Mouse (Mus musculus) embryonic facial prominence, embryonic 14.5 days (tissue): ENCODE results near the gene Keg1. TPM values are rescaled to one million over a fixed set of nuclear protein-coding genes. Genes with fewer than 3 reads are reported as not detected.

Source experiments
- ATAC-seq: fragments of 200-750 bp; cut with Nextera tagmentation; 2 replicates; pipeline ENCODE4 v1.8.0; 2017; ENCODE audit warnings: low read depth, moderate number of reproducible peaks, moderate TSS enrichment
- DNase-seq: peaks from one replicate; pipeline ENCODE4 v3.0.0-alpha.2; 2015; ENCODE audit warnings: low spot score
- H3K27ac ChIP-seq: fragments of 300-500 bp; sonication (generic); replicated peaks from 2 replicates; pipeline ENCODE4 v1.5.1; 2014; ENCODE audit warnings: low read depth, mild to moderate bottlenecking, low read length, moderate library complexity
- H3K27me3 ChIP-seq: fragments of 300-500 bp; sonication (generic); replicated peaks from 2 replicates; pipeline ENCODE4 v1.6.1; 2014; ENCODE audit warnings: low read length; ENCODE audit not compliant: control insufficient read depth, insufficient read depth
- H3K36me3 ChIP-seq: fragments of 300-500 bp; sonication (generic); 2 replicates; pipeline ENCODE4 v1.6.1; 2014; ENCODE audit warnings: low read length, mixed read lengths; ENCODE audit not compliant: control insufficient read depth, insufficient read depth
- H3K4me1 ChIP-seq: fragments of 300-500 bp; sonication (generic); 2 replicates; pipeline ENCODE4 v1.6.1; 2014; ENCODE audit warnings: antibody characterized with exemption, low read length; ENCODE audit not compliant: control insufficient read depth, insufficient read depth
- H3K4me2 ChIP-seq: fragments of 300-500 bp; sonication (generic); 2 replicates; pipeline ENCODE4 v1.6.1; 2014; ENCODE audit warnings: low read depth, mild to moderate bottlenecking, low read length, moderate library complexity, mixed read lengths
- H3K4me3 ChIP-seq: fragments of 300-500 bp; sonication (generic); 2 replicates; pipeline ENCODE4 v1.5.1; 2014; ENCODE audit warnings: low read depth, mild to moderate bottlenecking, low read length
- H3K9ac ChIP-seq: fragments of 300-500 bp; sonication (generic); 2 replicates; pipeline ENCODE4 v1.6.1; 2014; ENCODE audit warnings: low read depth, mild to moderate bottlenecking, low read length, moderate library complexity, mixed read lengths
- H3K9me3 ChIP-seq: fragments of 300-500 bp; sonication (generic); 2 replicates; pipeline ENCODE4 v1.6.1; 2016; ENCODE audit warnings: low read length; ENCODE audit not compliant: control insufficient read depth
- WGBS: fragments of 180-500 bp; shearing (Covaris S2); extraction: QIAGEN DNeasy Blood & Tissue Kit; methylation state at CpG from one replicate; pipeline ENCODE4 v1.1.7; 2014; 5-methylcytosine and 5-hydroxymethylcytosine counted together
- polyA plus RNA-seq: library from polyadenylated mRNA; unstranded; fragments of >200 nt; fragmentation: Nextera tagmentation; extraction: Ambion mirVana; gene quantifications from 2 replicates; pipeline ENCODE4 v1.2.1, GENCODE M21; 2014

The Keg1 gene
- polyA plus RNA-seq, 1 experiment from 2014 or later, result not detected

DNA sequence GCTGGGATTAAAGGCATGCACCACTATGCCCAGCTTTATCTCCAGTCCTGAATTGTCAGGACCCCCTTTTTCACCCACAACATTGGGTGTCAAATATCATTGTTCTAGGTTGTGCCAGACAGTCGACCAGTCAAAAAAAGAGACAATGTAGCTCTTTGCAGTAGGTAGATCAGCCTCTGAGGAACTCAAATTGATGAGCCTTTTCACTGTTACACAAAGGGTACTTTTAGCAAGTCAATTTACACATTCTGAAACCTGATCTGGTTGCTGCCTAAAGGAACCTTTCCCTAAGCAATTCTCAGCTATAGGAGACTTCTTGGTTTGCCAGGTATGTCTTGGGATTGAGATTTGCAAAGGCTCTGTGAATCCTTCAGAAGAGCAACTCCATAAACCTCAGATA is 35.5 kb downstream of the Keg1 start:
- Histone ChIP-seq H3K4me2 (no peak overlapping the region), H3K27me3 (no peaks in the 10 kb centered on the region), H3K36me3 (no peaks in the 10 kb centered on the region), H3K4me3 (no peak overlapping the region), H3K4me1 (no peaks in the 10 kb centered on the region), H3K9ac (no peak overlapping the region), H3K27ac (no peak overlapping the region), H3K9me3 (no peaks in the 10 kb centered on the region)
- 85% methylated on average over 1 of the region's 1 CpGs for WGBS
- no peak for ATAC-seq
- no peak for DNase-seq

DNA sequence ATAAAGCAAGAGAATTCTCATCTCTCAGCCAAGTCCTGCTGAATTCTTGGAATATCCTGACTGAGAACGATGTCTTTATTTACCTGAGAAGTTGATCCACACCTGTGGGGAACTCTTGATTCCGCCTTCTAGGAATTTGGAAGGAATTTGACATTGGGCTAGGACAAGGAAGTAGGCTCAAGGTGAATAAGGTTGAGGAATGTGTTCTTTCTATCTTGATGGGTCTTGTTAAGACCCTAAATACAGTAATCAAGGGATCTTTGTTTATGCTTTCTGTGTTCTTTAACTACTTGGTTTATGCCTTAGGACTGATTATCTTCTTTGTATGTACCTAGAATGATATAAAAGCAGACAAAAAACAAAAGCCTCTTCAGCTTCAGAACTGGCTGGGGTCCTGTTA is 36.4 kb downstream of the Keg1 start:
- Histone ChIP-seq H3K9me3 (no peaks in the 10 kb centered on the region), H3K27ac (no peak overlapping the region), H3K4me3 (no peak overlapping the region), H3K27me3 (no peaks in the 10 kb centered on the region), H3K9ac (no peak overlapping the region), H3K4me2 (no peak overlapping the region), H3K36me3 (no peaks in the 10 kb centered on the region), H3K4me1 (no peaks in the 10 kb centered on the region)
- DNase-seq, result no peak
- no peak for ATAC-seq
- 88% methylated on average over 2 of the region's 2 CpGs for WGBS

DNA sequence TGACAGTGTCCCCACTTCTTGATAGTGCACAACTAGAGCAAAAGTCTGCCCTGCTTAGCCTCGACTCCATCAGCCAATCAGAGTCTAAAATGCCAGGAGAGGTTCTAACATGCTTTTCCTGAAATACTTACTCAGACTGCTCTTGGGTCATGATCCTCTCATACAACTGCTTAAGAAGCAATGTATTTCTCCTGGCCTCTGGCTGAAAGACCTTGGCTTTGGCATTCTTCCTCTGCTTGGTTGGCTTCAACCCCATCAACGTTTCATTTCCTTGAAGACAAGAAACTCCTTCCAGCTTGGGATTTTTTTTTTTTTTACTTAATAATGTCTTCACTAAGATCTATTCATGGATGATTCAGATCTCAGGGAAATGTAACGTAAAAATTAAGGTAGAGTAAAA is 60.7 kb downstream of the Keg1 start:
- no peaks in the 10 kb centered on the region for H3K4me1 ChIP-seq
- no peak overlapping the region for H3K9ac ChIP-seq
- H3K36me3 ChIP-seq, result no peaks in the 10 kb centered on the region
- DNase-seq (no peak), ATAC-seq (no peak)
- H3K4me3 ChIP-seq, result no peak overlapping the region
- H3K9me3 ChIP-seq, result no peaks in the 10 kb centered on the region
- no peak overlapping the region for H3K4me2 ChIP-seq
- 78% methylated on average over 3 of the region's 3 CpGs for WGBS
- no peak overlapping the region for H3K27ac ChIP-seq
- H3K27me3 ChIP-seq, result no peaks in the 10 kb centered on the region

DNA sequence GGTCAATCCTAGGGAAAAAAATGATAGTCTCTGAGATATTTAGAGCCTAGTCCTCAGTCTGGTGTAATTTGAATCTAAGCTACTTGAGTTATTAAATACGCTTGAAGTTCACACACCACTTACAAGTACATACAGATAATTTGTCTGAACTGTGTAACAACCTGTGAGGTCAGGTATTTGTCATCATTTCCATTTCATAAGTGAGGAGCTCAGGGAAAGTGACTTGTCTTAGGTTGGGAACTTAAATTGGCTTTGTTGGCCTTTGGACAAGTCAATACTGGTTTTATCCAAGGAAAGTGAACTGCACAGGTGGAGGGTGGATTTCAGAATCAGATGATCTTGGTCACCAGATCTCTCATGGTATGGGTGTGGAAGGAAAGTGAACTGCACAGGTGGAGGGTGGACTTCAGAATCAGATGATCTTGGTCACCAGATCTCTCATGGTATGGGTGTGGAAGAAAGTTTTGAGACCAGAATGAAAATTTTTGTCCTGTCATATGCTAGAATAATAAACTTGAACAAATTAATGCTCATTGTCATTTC is 63.4 kb downstream of the Keg1 start:
- 77% methylated on average over 1 of the region's 1 CpGs for WGBS
- H3K9me3 ChIP-seq, result no peaks in the 10 kb centered on the region

DNA sequence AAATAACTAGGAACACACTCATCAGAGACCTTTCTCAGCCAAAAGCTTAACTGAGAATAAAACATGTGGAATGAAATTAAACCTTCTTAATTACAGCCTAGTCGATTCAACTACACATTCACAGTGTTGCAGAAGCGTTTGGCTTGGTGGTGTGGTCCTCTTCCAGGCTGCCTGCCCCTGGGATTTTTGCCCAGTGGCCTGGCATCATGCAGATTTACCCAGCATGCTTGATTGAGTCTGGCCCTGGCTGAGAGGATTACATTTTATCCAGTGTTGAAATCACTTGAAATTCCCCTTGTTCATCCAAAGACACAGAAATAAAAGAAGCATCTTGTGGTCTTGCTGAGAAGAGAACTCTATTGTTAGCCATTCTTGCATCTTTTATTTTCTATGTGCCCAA is 64.1 kb downstream of the Keg1 start:
- no peaks in the 10 kb centered on the region for H3K27me3 ChIP-seq
- peaks cover 23% of the 10 kb centered on the region for H3K36me3 ChIP-seq
- no peak overlapping the region for H3K9ac ChIP-seq
- no peak for ATAC-seq
- no peak overlapping the region for H3K4me3 ChIP-seq
- DNase-seq, result peak; percentile 12
- 68% methylated on average over 2 of the region's 2 CpGs for WGBS
- H3K27ac ChIP-seq, result no peak overlapping the region
- no peaks in the 10 kb centered on the region for H3K9me3 ChIP-seq
- H3K4me1 ChIP-seq, result no peaks in the 10 kb centered on the region
- no peak overlapping the region for H3K4me2 ChIP-seq

More for the DNA sequence above, 63.4 kb downstream of the Keg1 start:
- H3K27ac ChIP-seq, result no peak overlapping the region
- DNase-seq (no peak), ATAC-seq (no peak)
- peaks cover 18% of the 10 kb centered on the region for H3K36me3 ChIP-seq
- no peak overlapping the region for H3K4me3 ChIP-seq
- H3K4me1 ChIP-seq, result no peaks in the 10 kb centered on the region
- no peak overlapping the region for H3K9ac ChIP-seq
- no peak overlapping the region for H3K4me2 ChIP-seq
- no peaks in the 10 kb centered on the region for H3K27me3 ChIP-seq

DNA sequence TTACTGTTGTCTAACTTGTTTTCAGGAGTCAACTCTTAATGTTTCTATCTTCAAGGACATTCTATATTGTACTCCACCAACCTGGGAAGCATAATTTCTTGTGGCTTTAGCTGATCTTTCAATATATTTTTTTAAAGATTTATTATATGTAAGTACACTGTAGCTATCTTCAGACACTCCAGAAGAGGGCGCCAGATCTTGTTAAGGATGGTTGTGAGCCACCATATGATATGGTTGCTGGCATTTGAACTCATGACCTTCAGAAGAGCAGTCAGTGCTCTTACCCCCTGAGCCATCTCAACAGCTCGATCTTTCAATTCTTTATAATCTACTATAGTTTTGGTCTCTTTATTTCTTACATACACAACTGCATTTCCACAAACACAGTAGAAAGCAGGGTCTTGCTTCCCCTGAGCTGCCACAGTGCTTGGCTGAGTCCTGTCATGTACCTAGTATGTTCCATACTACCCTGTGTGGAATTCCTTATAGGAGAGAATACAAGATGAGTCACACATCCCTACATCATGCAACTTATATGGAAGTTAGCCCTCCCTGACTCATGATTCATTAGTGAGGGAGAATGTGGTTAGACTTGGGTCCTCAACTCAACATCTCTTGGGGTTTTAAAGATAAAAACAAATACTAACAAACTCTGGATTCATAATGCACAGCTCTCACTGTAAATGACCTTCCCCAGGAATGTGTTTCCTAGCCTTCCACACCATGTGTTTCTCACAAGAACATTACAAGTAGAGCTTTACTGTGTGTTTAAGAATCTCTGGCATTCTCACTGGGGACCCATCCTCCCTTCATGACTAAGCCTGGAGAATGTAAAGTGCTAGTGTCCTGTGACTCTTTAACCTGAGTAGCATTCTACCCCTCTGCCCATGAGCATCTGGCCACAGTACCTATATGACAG is 66.9 kb downstream of the Keg1 start:
- H3K9ac ChIP-seq, result no peak overlapping the region
- no peaks in the 10 kb centered on the region for H3K27me3 ChIP-seq
- H3K36me3 ChIP-seq, result peaks cover 44% of the 10 kb centered on the region
- ATAC-seq (no peak), DNase-seq (no peak)
- 64% methylated on average over 2 of the region's 2 CpGs for WGBS
- H3K27ac ChIP-seq, result no peak overlapping the region
- no peak overlapping the region for H3K4me2 ChIP-seq
- H3K4me3 ChIP-seq, result no peak overlapping the region
- H3K4me1 ChIP-seq, result no peaks in the 10 kb centered on the region
- H3K9me3 ChIP-seq, result no peaks in the 10 kb centered on the region

DNA sequence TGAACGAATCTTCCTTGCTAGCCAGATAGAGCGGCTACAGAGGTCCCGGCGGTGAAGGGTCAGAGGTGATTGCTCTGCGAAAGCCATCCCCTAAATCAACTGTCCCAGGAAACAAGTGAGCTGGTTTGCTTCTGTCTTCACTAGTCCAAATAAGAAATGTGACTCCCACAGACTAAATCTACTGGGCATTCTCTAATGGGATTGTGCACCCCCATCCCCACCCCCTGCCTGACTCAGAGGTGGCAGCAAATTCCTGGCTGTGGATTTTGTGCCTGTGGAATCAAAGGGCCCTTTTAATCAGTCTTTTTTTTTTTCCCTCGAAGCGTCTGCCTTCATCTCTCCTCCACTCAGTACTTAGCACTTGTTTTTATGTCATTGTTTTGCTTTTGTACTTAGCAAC is 69.7 kb downstream of the Keg1 start, which contains the start of gene Cntf:
TSS of gene Cntf (minus strand) at position 325 of the 400 bp plus-strand sequence.
- H3K4me2 ChIP-seq, result no peak within 1 kb of the TSS
- H3K36me3 ChIP-seq, result peaks cover 71% of the 10 kb centered on the region
- no peak for ATAC-seq
- H3K4me1 ChIP-seq, result no peaks in the 10 kb centered on the region
- 70% methylated on average over 7 of the region's 7 CpGs for WGBS
- H3K9me3 ChIP-seq, result no peaks in the 10 kb centered on the region
- H3K4me3 ChIP-seq, result no peak within 1 kb of the TSS
- H3K27ac ChIP-seq, result no peak within 1 kb of the TSS
- H3K27me3 ChIP-seq, result no peaks in the 10 kb centered on the region
- no peak for DNase-seq
- no peak within 1 kb of the TSS for H3K9ac ChIP-seq
